Mouse (Mus musculus) lung, postnatal 0 days (tissue): ENCODE data around the gene Spats2. TPM values are rescaled to one million over a fixed set of nuclear protein-coding genes. Genes with fewer than 3 reads are reported as not detected.

ENCODE experiments used
- ATAC-seq: fragments of 200-750 bp; cut with Nextera tagmentation; 2 replicates; pipeline ENCODE4 v1.8.0; 2017; ENCODE audit warnings: moderate library complexity
- DNase-seq: peaks from one replicate; pipeline ENCODE4 v3.0.0-alpha.2; 2016; ENCODE audit warnings: low spot score
- H3K27ac ChIP-seq: fragments of 300-500 bp; sonication (generic); 2 replicates; pipeline ENCODE4 v1.5.1; 2014; ENCODE audit warnings: antibody characterized with exemption, mild to moderate bottlenecking, low read length, mixed read lengths
- H3K27me3 ChIP-seq: fragments of 300-500 bp; sonication (generic); replicated peaks from 2 replicates; pipeline ENCODE4 v1.6.1; 2014; ENCODE audit warnings: low read length, mixed read lengths; ENCODE audit not compliant: insufficient read depth
- H3K36me3 ChIP-seq: fragments of 300-500 bp; sonication (generic); 2 replicates; pipeline ENCODE4 v1.6.1; 2014; ENCODE audit warnings: low read length, mixed read lengths; ENCODE audit not compliant: insufficient read depth
- H3K4me1 ChIP-seq: fragments of 300-500 bp; sonication (generic); 2 replicates; pipeline ENCODE4 v1.6.1; 2014; ENCODE audit warnings: antibody characterized with exemption, low read depth, low read length, mixed read lengths; ENCODE audit not compliant: insufficient read depth
- H3K4me2 ChIP-seq: fragments of 300-500 bp; sonication (generic); replicated peaks from 2 replicates; pipeline ENCODE4 v1.6.1; 2014; ENCODE audit warnings: low read depth, mild to moderate bottlenecking, low read length, moderate library complexity, mixed read lengths
- H3K4me3 ChIP-seq: fragments of 300-500 bp; sonication (generic); 2 replicates; pipeline ENCODE4 v1.5.1; 2014; ENCODE audit warnings: low read depth, low read length
- H3K9ac ChIP-seq: fragments of 300-500 bp; sonication (generic); replicated peaks from 2 replicates; pipeline ENCODE4 v1.6.1; 2014; ENCODE audit warnings: low read depth, mild to moderate bottlenecking
- H3K9me3 ChIP-seq: fragments of 300-500 bp; sonication (generic); 2 replicates; pipeline ENCODE4 v1.6.1; 2016; ENCODE audit warnings: low read length, mixed read lengths
- CTCF ChIP-seq: IDR thresholded peaks from 2 replicates; pipeline ENCODE4 v1.5.1; 2016; ENCODE audit warnings: antibody characterized with exemption, mild to moderate bottlenecking
- EP300 ChIP-seq: IDR thresholded peaks from 2 replicates; pipeline ENCODE4 v1.6.1; 2016; ENCODE audit warnings: antibody characterized with exemption, mild to moderate bottlenecking, control low read depth
- WGBS: fragments of 180-500 bp; shearing (Covaris S2); extraction: QIAGEN DNeasy Blood & Tissue Kit; methylation state at CpG from one replicate; pipeline ENCODE4 v1.1.7; 2014; 5-methylcytosine and 5-hydroxymethylcytosine counted together
- polyA plus RNA-seq: library from polyadenylated mRNA; unstranded; fragments of >200 nt; fragmentation: Nextera tagmentation; extraction: Ambion mirVana; gene quantifications from 2 replicates; pipeline ENCODE4 v1.2.1, GENCODE M21; 2015

Spats2 gene
- polyA plus RNA-seq, 1 experiment from 2014 or later = 13.7 TPM

DNA sequence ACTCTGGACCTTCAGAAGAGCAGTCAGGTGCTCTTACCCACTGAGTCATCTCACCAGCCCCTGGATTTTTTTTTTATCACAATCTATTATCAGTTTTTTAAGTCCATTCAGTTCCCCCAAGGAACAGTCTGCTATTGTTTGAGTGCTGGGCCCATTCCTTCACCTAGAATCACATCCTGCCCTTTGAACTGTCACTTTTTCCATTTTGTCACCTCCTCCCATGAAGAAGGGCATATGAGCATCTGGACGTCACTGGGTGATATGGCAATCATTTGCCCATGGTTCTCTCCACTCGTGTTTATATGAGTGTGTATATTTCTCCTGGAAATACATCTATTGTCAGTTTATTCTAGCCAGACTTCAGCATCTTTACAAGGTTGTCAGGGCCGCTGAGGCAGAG is 17.9 kb upstream of the Spats2 start:
- H3K9ac ChIP-seq = no peak overlapping the region
- 64% methylated on average over 3 of the region's 3 CpGs for WGBS
- H3K4me3 ChIP-seq = no peak overlapping the region
- DNase-seq (no peak), ATAC-seq (no peak)
- H3K9me3 ChIP-seq = no peaks in the 10 kb centered on the region
- H3K4me2 ChIP-seq = no peak overlapping the region
- H3K36me3 ChIP-seq = no peaks in the 10 kb centered on the region
- no peak overlapping the region for H3K27ac ChIP-seq
- no peaks in the 10 kb centered on the region for H3K4me1 ChIP-seq
- no peaks in the 10 kb centered on the region for H3K27me3 ChIP-seq
- TF ChIP-seq EP300 (no peak), CTCF (no peak)

DNA sequence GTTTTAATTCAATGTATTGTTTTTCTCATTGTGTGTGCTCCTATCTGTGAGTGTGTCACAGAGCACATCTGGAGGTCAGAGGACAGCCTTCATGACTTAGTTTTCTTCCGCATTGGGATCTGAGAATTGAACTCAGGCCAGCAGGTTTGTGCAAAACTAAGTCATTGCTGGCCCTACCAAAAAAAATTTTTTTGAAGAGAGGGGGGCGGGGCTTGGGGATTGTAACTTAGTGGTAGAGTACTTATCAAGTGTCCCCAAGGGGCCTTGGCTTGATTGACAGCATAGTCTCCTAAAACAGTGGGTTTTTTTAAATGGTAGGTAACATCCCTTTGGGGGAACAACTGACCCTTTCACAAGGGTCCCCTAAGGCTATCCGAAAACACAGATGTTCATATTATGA is 14.6 kb upstream of the Spats2 start:
- no peak for ATAC-seq
- H3K27ac ChIP-seq = no peak overlapping the region

DNA sequence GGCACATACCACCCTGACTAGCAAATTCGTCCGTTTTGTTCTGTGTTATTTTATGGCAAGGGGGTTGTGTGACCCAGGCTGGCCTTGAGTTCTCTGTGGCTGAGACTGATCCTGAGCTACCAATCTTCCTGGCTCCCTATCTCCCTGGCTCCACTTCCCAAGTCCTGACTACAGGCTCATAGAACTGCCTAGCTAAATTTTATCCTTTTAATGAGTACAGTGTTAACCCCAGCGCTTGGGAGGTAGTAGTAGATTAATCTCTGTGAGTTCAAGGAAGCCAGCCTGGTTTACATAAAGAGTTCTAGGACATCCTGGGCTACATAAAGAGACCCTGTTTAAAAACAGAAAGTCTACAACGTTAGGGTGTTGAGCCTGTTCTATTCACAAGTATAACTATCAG is 13.9 kb upstream of the Spats2 start:
- DNase-seq (no peak), ATAC-seq (no peak)
- H3K36me3 ChIP-seq = no peaks in the 10 kb centered on the region
- H3K9me3 ChIP-seq = no peaks in the 10 kb centered on the region
- no peak overlapping the region for H3K4me2 ChIP-seq
- TF ChIP-seq CTCF (no peak), EP300 (no peak)
- no peak overlapping the region for H3K4me3 ChIP-seq
- no peaks in the 10 kb centered on the region for H3K27me3 ChIP-seq
- H3K27ac ChIP-seq = no peak overlapping the region
- no peaks in the 10 kb centered on the region for H3K4me1 ChIP-seq
- no peak overlapping the region for H3K9ac ChIP-seq
- WGBS = 52% methylated on average over 4 of the region's 4 CpGs

More for the DNA sequence above, 14.6 kb upstream of the Spats2 start:
- H3K36me3 ChIP-seq = no peaks in the 10 kb centered on the region
- TF ChIP-seq EP300 (no peak), CTCF (no peak)
- H3K27me3 ChIP-seq = no peaks in the 10 kb centered on the region
- H3K4me1 ChIP-seq = no peaks in the 10 kb centered on the region
- WGBS = 75% methylated on average over 3 of the region's 3 CpGs
- no peak overlapping the region for H3K4me3 ChIP-seq
- no peaks in the 10 kb centered on the region for H3K9me3 ChIP-seq
- H3K9ac ChIP-seq = no peak overlapping the region
- no peak for DNase-seq
- no peak overlapping the region for H3K4me2 ChIP-seq

DNA sequence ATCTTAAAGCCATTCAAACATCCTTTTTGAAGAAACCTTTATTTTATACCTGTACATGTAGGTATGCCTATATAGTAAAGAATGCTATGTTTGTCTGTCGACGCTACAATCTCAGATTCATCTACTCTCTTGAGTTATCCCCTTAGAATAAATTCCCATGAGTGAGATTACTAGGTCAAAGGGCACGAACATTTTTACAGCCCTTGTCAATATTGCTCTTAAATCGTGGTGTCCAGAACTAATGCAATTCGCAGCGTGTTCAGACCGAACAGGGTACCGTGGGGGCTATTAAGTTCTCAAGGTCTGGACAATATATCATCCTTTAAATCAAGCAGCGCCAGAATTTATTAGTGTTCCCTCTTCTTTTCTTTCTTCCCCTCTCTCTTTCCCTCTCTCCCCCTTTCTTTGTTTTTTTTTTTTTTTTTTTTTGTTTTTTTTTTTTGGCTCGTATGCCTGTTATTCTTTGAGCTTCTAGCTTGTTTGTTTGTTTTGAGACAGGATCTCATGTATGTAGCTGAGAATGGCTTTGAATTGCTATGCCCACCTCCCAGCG is 12.8 kb upstream of the Spats2 start:
- DNase-seq (no peak), ATAC-seq (no peak)
- TF ChIP-seq EP300 = no peak
- no peak for TF ChIP-seq CTCF
- Histone ChIP-seq H3K27me3 (no peaks in the 10 kb centered on the region), H3K9ac (no peak overlapping the region), H3K4me1 (no peaks in the 10 kb centered on the region), H3K4me3 (no peak overlapping the region), H3K9me3 (no peaks in the 10 kb centered on the region), H3K36me3 (no peaks in the 10 kb centered on the region), H3K4me2 (no peak overlapping the region), H3K27ac (no peak overlapping the region)
- 61% methylated on average over 11 of the region's 11 CpGs for WGBS

DNA sequence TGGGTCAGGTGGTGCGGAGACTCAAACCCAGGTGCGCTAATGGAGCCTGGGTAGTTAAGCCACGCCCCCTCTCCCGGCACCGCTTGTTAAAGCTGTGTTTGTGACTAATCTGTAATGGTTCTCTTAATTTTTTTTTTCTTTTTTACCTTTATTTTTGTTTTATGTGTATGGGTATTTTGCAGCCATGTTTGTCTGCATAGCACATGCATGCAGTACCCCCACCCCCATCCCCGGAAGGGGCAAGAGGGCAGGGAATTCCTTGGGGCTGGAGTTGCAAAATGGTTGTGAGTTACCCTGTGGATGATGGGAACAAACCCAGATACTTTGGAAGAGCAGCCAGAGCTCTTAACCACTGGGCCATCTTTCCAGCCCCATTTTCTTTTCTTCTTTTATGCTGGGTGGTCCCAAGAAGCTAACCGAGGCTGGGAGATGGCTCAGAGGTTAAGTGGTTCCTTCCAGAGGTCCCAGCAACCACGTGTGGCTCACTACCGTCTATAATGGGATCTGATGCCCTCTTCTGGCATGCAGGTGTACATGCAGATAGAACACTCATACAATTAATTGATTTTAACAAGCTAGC is 12.2 kb upstream of the Spats2 start:
- no peaks in the 10 kb centered on the region for H3K36me3 ChIP-seq
- no peak overlapping the region for H3K27ac ChIP-seq
- TF ChIP-seq EP300 (no peak), CTCF (peak; percentile 66)
- no peak overlapping the region for H3K4me3 ChIP-seq
- no peak overlapping the region for H3K9ac ChIP-seq
- no peak overlapping the region for H3K4me2 ChIP-seq
- no peaks in the 10 kb centered on the region for H3K9me3 ChIP-seq
- no peak for ATAC-seq
- DNase-seq = no peak
- H3K4me1 ChIP-seq = no peaks in the 10 kb centered on the region
- H3K27me3 ChIP-seq = no peaks in the 10 kb centered on the region
- 7% methylated on average over 9 of the region's 9 CpGs for WGBS

DNA sequence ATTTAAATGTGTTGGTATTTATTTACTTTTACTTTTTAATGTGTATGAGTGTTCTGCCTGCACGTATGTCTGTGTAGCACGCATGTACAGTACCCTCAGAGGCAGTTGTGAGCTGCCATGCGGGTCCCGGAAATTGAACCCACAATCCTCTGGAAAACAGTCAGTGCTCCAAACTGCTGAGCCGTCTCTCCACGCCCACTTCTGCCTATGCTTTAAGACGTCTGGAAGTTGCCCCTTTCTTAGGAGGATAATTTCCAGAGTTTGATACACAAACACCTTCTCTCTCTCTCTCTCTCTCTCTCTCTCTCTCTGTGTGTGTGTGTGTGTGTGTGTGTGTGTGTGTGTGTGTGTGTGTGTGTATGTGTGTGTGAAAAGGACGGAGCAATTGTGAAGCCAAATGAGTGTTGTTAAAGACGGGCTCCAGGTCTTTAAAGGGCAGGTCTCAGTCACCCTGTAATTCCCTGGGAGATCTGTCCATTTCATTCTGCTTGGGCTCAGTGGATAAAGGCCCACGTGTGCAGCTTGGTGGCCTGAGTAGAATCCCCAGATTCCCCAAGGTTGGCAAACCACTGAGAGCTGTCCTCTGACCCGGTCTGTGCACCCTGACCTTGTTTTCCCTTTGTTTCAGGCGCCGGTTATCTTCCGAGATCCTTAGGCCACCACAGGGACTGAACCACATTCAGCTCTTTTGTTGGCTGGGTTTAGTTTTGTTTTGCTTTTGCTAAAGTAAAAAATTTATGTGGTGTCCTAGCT is 11.2 kb upstream of the Spats2 start:
- ATAC-seq (no peak), DNase-seq (no peak)
- Histone ChIP-seq H3K4me3 (no peak overlapping the region), H3K4me1 (no peaks in the 10 kb centered on the region), H3K27me3 (no peaks in the 10 kb centered on the region), H3K9me3 (no peaks in the 10 kb centered on the region), H3K36me3 (no peaks in the 10 kb centered on the region), H3K27ac (no peak overlapping the region), H3K4me2 (no peak overlapping the region), H3K9ac (no peak overlapping the region)
- TF ChIP-seq EP300 (no peak), CTCF (no peak)
- 48% methylated on average over 14 of the region's 14 CpGs for WGBS
